Mouse (Mus musculus) ES-E14 (cell line): ENCODE data around the gene Cip2a.

ENCODE experiments used
- MAFK ChIP-seq: IDR thresholded peaks from 2 replicates; pipeline ENCODE4 v1.6.1; 2014; ENCODE audit warnings: mild to moderate bottlenecking, low read depth, low read length, inconsistent platforms; ENCODE audit not compliant: insufficient read depth
- ZC3H11A ChIP-seq: IDR thresholded peaks from 2 replicates; pipeline ENCODE4 v1.6.1; 2012; ENCODE audit warnings: low read depth, mild to moderate bottlenecking, inconsistent platforms, low read length, borderline replicate concordance
- ZNF384 ChIP-seq: IDR thresholded peaks from 2 replicates; pipeline ENCODE4 v1.6.1; 2012; ENCODE audit warnings: low read depth, low read length, inconsistent platforms

DNA sequence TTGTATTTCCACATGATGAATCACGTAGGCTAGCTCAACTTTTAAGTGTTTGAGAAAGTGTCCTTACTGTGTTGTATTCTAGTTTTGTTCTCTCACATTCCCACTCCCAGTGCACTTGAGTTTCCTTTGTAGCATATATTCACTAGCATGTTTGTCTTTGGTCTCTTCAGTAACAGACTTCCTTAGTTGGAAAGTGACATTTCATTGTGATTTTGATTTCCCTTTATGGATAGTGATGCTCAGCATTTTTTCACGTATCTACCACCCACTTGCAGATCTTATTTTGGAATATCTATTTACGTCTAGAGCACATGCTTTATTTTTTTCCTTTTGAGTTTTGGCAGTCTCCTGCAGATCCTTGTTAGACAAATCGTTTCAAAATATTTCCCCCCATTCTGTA, 43.8 kb downstream of the Cip2a start:
- TF ChIP-seq ZC3H11A: no peak
- TF ChIP-seq ZNF384: no peak
- TF ChIP-seq MAFK: no peak
